Mouse (Mus musculus) erythroblast, adult 5-6 weeks (primary cell): Measurements from ENCODE around the gene Ehd4. TPM values are rescaled to one million over a fixed set of nuclear protein-coding genes. Genes with fewer than 3 reads are reported as not detected.

Source experiments
- ATAC-seq: replicated peaks from 2 replicates; pipeline ENCODE4 v1.8.0; 2016; ENCODE audit warnings: moderate number of reproducible peaks, mild to moderate bottlenecking, moderate TSS enrichment, inconsistent platforms; ENCODE audit not compliant: poor library complexity, low FRiP score, severe bottlenecking
- total RNA-seq, 2 experiments: library from RNA; stranded (forward) in 1 of 2; stranded (reverse) in 1 of 2; fragments of 150-400 nt in 1 of 2; fragments of 200-764, 138-1000 nt in 1 of 2; gene quantifications; 2 replicates each; pipeline versions ENCODE4 v1.2.3 to v1.2.4; 2015 to 2017; ENCODE audit warnings: low replicate concordance in 2 of 2

The Ehd4 gene
- total RNA-seq, 2 experiments from 2014 or later = 9.2 to 23.2 TPM

GRCm38 (mm10) chr2:120147364-120147763 is 7.0 kb downstream of the Ehd4 start:
- ATAC-seq = no peak

GRCm38 (mm10) chr2:120146543-120146942 is 7.9 kb downstream of the Ehd4 start:
- ATAC-seq = no peak

GRCm38 (mm10) chr2:120144390-120144789 is 10.0 kb downstream of the Ehd4 start:
- no peak for ATAC-seq

- ATAC-seq = no peak
These were observed 12.1 kb downstream of the Ehd4 start for GRCm38 (mm10) chr2:120142336-120142735.

GRCm38 (mm10) chr2:120141671-120142070 is 12.7 kb downstream of the Ehd4 start:
- no peak for ATAC-seq

GRCm38 (mm10) chr2:120140326-120140725 is 14.1 kb downstream of the Ehd4 start:
- no peak for ATAC-seq

GRCm38 (mm10) chr2:120139091-120139490 is 15.3 kb downstream of the Ehd4 start:
- no peak for ATAC-seq

GRCm38 (mm10) chr2:120137281-120137680 is 17.1 kb downstream of the Ehd4 start:
- ATAC-seq = no peak

GRCm38 (mm10) chr2:120134453-120135075 is 19.8 kb downstream of the Ehd4 start:
- no peak for ATAC-seq

GRCm38 (mm10) chr2:120131881-120132280 is 22.5 kb downstream of the Ehd4 start:
- ATAC-seq = no peak

GRCm38 (mm10) chr2:120129252-120129908 is 25.0 kb downstream of the Ehd4 start:
- no peak for ATAC-seq

GRCm38 (mm10) chr2:120128611-120129051 is 25.8 kb downstream of the Ehd4 start:
- no peak for ATAC-seq

GRCm38 (mm10) chr2:120128011-120128410 is 26.4 kb downstream of the Ehd4 start:
- ATAC-seq = no peak

GRCm38 (mm10) chr2:120126901-120127300 is 27.5 kb downstream of the Ehd4 start:
- no peak for ATAC-seq

- no peak for ATAC-seq
These were observed 28.0 kb downstream of the Ehd4 start for GRCm38 (mm10) chr2:120126408-120126807.

GRCm38 (mm10) chr2:120125461-120125860 is 28.9 kb downstream of the Ehd4 start:
- no peak for ATAC-seq

- ATAC-seq = no peak
These were observed 29.5 kb downstream of the Ehd4 start for GRCm38 (mm10) chr2:120124946-120125345.

- ATAC-seq = no peak
These were observed 30.3 kb downstream of the Ehd4 start for GRCm38 (mm10) chr2:120124096-120124495.

GRCm38 (mm10) chr2:120122983-120123382 is 31.4 kb downstream of the Ehd4 start:
- ATAC-seq = no peak

- no peak for ATAC-seq
These were observed 37.1 kb downstream of the Ehd4 start for GRCm38 (mm10) chr2:120117346-120117745.

GRCm38 (mm10) chr2:120116362-120116761 is 38.0 kb downstream of the Ehd4 start:
- ATAC-seq = no peak

GRCm38 (mm10) chr2:120114977-120115376 is 39.4 kb downstream of the Ehd4 start:
- no peak for ATAC-seq
